Mouse (Mus musculus): ENCODE data around the gene Slc39a11.

DNA sequence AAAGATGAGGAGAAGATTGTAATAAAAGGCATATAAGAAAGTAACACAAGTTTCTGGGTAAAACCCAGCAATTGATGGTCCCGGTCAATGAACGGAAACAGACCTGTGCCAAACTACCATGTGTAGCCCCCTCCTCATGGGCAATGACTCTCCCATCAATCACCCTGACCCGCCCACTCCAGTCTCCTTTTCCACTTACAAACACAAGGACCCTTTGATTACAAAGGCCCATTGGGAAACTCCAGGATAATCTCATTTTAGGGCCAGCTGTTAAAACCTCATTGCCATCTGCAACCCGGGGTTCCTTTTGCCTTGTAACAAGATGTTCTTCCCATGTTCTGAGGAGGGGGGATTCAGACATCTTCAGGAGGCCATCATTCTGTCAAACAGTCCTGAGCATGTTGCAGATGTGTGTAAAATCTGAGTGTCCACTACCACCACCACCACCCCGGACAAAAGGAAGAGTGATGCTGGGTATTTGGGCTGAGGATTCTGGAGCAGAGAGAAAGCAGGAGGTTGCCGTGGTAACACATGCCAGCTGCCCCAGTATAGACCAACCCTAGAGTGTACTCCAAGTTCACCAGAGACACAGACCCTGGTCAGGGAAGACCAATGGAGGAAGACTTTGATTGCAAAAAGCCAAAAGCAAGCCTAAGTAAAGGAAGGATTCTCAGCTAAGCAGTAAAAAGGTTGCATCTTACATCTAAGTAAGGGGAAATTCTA is 419.3 kb downstream of the Slc39a11 start:
- TF ChIP-seq CTCF (IDR thresholded peaks at IDR 0.05; ENCODE audit: low read depth, low read length) = no peak
- TF ChIP-seq TAL1 (conservative IDR thresholded peaks at IDR 0.05; ENCODE audit: low read depth, low read length) = no peak
